Mouse (Mus musculus): ENCODE results near the gene Fam227a. TPM values are rescaled to one million over a fixed set of nuclear protein-coding genes. Genes with fewer than 3 reads are reported as not detected.

Fam227a gene
- polyA plus RNA-seq, 1 experiment from 2014 or later, result 1.6 TPM

GRCm38 (mm10) chr15:79648130-79648529 is 10.6 kb downstream of the Fam227a start:
- Histone ChIP-seq H3K27me3 (ENCODE audit: control insufficient read depth, insufficient read depth, low read length) (no peaks in the 10 kb centered on the region), H3K4me1 (ENCODE audit: control insufficient read depth, insufficient read depth, low read length) (no peaks in the 10 kb centered on the region), H3K9ac (ENCODE audit: low read depth, low read length) (no peak overlapping the region), H3K9me3 (ENCODE audit: control insufficient read depth, low read length) (no peaks in the 10 kb centered on the region), H3K36me3 (ENCODE audit: control insufficient read depth, insufficient read depth, low read length) (no peaks in the 10 kb centered on the region; the same call in 1 of the 2 replicates), H3K27ac (ENCODE audit: low read depth, low read length) (no peak overlapping the region), H3K4me3 (ENCODE audit: low read length) (no peak overlapping the region), H3K4me2 (replicated peaks; ENCODE audit: low read depth, low read length) (no peak overlapping the region)
- 85% methylated on average over 12 of the region's 12 CpGs for WGBS
- no peak for ATAC-seq (ENCODE audit: low FRiP score, low TSS enrichment)

- no peak overlapping the region for H3K27ac ChIP-seq (ENCODE audit: low read depth, low read length)
- no peak overlapping the region for H3K9ac ChIP-seq (ENCODE audit: low read depth, low read length)
- no peaks in the 10 kb centered on the region for H3K27me3 ChIP-seq (ENCODE audit: control insufficient read depth, insufficient read depth, low read length)
- no peaks in the 10 kb centered on the region; the same call in 1 of the 2 replicates for H3K36me3 ChIP-seq (ENCODE audit: control insufficient read depth, insufficient read depth, low read length)
- no peak for ATAC-seq (ENCODE audit: low FRiP score, low TSS enrichment)
- H3K4me1 ChIP-seq (ENCODE audit: control insufficient read depth, insufficient read depth, low read length), result no peaks in the 10 kb centered on the region
- 88% methylated on average over 2 of the region's 2 CpGs for WGBS
- H3K4me2 ChIP-seq (replicated peaks; ENCODE audit: low read depth, low read length), result no peak overlapping the region
- H3K4me3 ChIP-seq (ENCODE audit: low read length), result no peak overlapping the region
- H3K9me3 ChIP-seq (ENCODE audit: control insufficient read depth, low read length), result no peaks in the 10 kb centered on the region
These were observed 13.3 kb downstream of the Fam227a start for GRCm38 (mm10) chr15:79645483-79645882.

- Histone ChIP-seq H3K27ac (ENCODE audit: low read depth, low read length) (no peak overlapping the region), H3K9me3 (ENCODE audit: control insufficient read depth, low read length) (no peaks in the 10 kb centered on the region), H3K36me3 (ENCODE audit: control insufficient read depth, insufficient read depth, low read length) (0 out of 2 replicates have a peak, but pooled peaks cover 2% of the 10 kb centered on the region), H3K27me3 (ENCODE audit: control insufficient read depth, insufficient read depth, low read length) (no peaks in the 10 kb centered on the region), H3K9ac (ENCODE audit: low read depth, low read length) (no peak overlapping the region), H3K4me1 (ENCODE audit: control insufficient read depth, insufficient read depth, low read length) (no peaks in the 10 kb centered on the region), H3K4me3 (ENCODE audit: low read length) (no peak overlapping the region), H3K4me2 (replicated peaks; ENCODE audit: low read depth, low read length) (no peak overlapping the region)
- no peak for ATAC-seq (ENCODE audit: low FRiP score, low TSS enrichment)
- 61% methylated on average over 11 of the region's 12 CpGs for WGBS
These were observed 17.5 kb downstream of the Fam227a start for GRCm38 (mm10) chr15:79641135-79641817.

- Histone ChIP-seq H3K9ac (ENCODE audit: low read depth, low read length) (no peak overlapping the region), H3K27ac (ENCODE audit: low read depth, low read length) (no peak overlapping the region), H3K9me3 (ENCODE audit: control insufficient read depth, low read length) (no peaks in the 10 kb centered on the region), H3K4me2 (replicated peaks; ENCODE audit: low read depth, low read length) (no peak overlapping the region), H3K27me3 (ENCODE audit: control insufficient read depth, insufficient read depth, low read length) (no peaks in the 10 kb centered on the region), H3K36me3 (ENCODE audit: control insufficient read depth, insufficient read depth, low read length) (peaks cover 7% of the 10 kb centered on the region; the same call in 1 of the 2 replicates), H3K4me3 (ENCODE audit: low read length) (no peak overlapping the region), H3K4me1 (ENCODE audit: control insufficient read depth, insufficient read depth, low read length) (no peaks in the 10 kb centered on the region)
- 33% methylated on average over 2 of the region's 2 CpGs for WGBS
- ATAC-seq (ENCODE audit: low FRiP score, low TSS enrichment), result no peak
These were observed 28.3 kb downstream of the Fam227a start for GRCm38 (mm10) chr15:79630471-79630870.

GRCm38 (mm10) chr15:79619770-79620414 is 38.9 kb downstream of the Fam227a start:
- no peaks in the 10 kb centered on the region for H3K4me1 ChIP-seq (ENCODE audit: control insufficient read depth, insufficient read depth, low read length)
- ATAC-seq (ENCODE audit: low FRiP score, low TSS enrichment), result no peak
- 0 out of 2 replicates have a peak, but pooled peaks cover 3% of the 10 kb centered on the region for H3K36me3 ChIP-seq (ENCODE audit: control insufficient read depth, insufficient read depth, low read length)
- H3K9ac ChIP-seq (ENCODE audit: low read depth, low read length), result no peak overlapping the region
- no peak overlapping the region for H3K4me3 ChIP-seq (ENCODE audit: low read length)
- no peak overlapping the region for H3K27ac ChIP-seq (ENCODE audit: low read depth, low read length)
- H3K9me3 ChIP-seq (ENCODE audit: control insufficient read depth, low read length), result no peaks in the 10 kb centered on the region
- no peak overlapping the region for H3K4me2 ChIP-seq (replicated peaks; ENCODE audit: low read depth, low read length)
- no peaks in the 10 kb centered on the region for H3K27me3 ChIP-seq (ENCODE audit: control insufficient read depth, insufficient read depth, low read length)
- 76% methylated on average over 11 of the region's 11 CpGs for WGBS

- Histone ChIP-seq H3K4me2 (replicated peaks; ENCODE audit: low read depth, low read length) (no peak overlapping the region), H3K4me3 (ENCODE audit: low read length) (no peak overlapping the region), H3K9me3 (ENCODE audit: control insufficient read depth, low read length) (no peaks in the 10 kb centered on the region), H3K27ac (ENCODE audit: low read depth, low read length) (no peak overlapping the region), H3K27me3 (ENCODE audit: control insufficient read depth, insufficient read depth, low read length) (no peaks in the 10 kb centered on the region), H3K9ac (ENCODE audit: low read depth, low read length) (no peak overlapping the region), H3K4me1 (ENCODE audit: control insufficient read depth, insufficient read depth, low read length) (no peaks in the 10 kb centered on the region), H3K36me3 (ENCODE audit: control insufficient read depth, insufficient read depth, low read length) (0 out of 2 replicates have a peak, but pooled peaks cover 3% of the 10 kb centered on the region)
- 77% methylated on average over 7 of the region's 7 CpGs for WGBS
- no peak for ATAC-seq (ENCODE audit: low FRiP score, low TSS enrichment)
These were observed 40.3 kb downstream of the Fam227a start for GRCm38 (mm10) chr15:79618456-79618855.

- 80% methylated on average over 11 of the region's 11 CpGs for WGBS
- H3K4me1 ChIP-seq (ENCODE audit: control insufficient read depth, insufficient read depth, low read length), result no peaks in the 10 kb centered on the region
- H3K9ac ChIP-seq (ENCODE audit: low read depth, low read length), result no peak overlapping the region; the same call in 1 of the 2 replicates
- H3K4me3 ChIP-seq (ENCODE audit: low read length), result no peak overlapping the region
- ATAC-seq (ENCODE audit: low FRiP score, low TSS enrichment), result no peak
- H3K27me3 ChIP-seq (ENCODE audit: control insufficient read depth, insufficient read depth, low read length), result no peaks in the 10 kb centered on the region
- H3K4me2 ChIP-seq (replicated peaks; ENCODE audit: low read depth, low read length), result no peak overlapping the region
- no peak overlapping the region for H3K27ac ChIP-seq (ENCODE audit: low read depth, low read length)
- peaks cover 3% of the 10 kb centered on the region; the same call in 1 of the 2 replicates for H3K36me3 ChIP-seq (ENCODE audit: control insufficient read depth, insufficient read depth, low read length)
- no peaks in the 10 kb centered on the region for H3K9me3 ChIP-seq (ENCODE audit: control insufficient read depth, low read length)
These were observed 41.6 kb downstream of the Fam227a start for GRCm38 (mm10) chr15:79617135-79617534.

GRCm38 (mm10) chr15:79616729-79617128 is 42.0 kb downstream of the Fam227a start:
- peaks cover 3% of the 10 kb centered on the region; the same call in 1 of the 2 replicates for H3K36me3 ChIP-seq (ENCODE audit: control insufficient read depth, insufficient read depth, low read length)
- no peak overlapping the region for H3K4me2 ChIP-seq (replicated peaks; ENCODE audit: low read depth, low read length)
- H3K9me3 ChIP-seq (ENCODE audit: control insufficient read depth, low read length), result no peaks in the 10 kb centered on the region
- ATAC-seq (ENCODE audit: low FRiP score, low TSS enrichment), result no peak
- no peaks in the 10 kb centered on the region for H3K27me3 ChIP-seq (ENCODE audit: control insufficient read depth, insufficient read depth, low read length)
- H3K4me1 ChIP-seq (ENCODE audit: control insufficient read depth, insufficient read depth, low read length), result no peaks in the 10 kb centered on the region
- H3K4me3 ChIP-seq (ENCODE audit: low read length), result no peak overlapping the region
- no peak overlapping the region for H3K9ac ChIP-seq (ENCODE audit: low read depth, low read length)
- H3K27ac ChIP-seq (ENCODE audit: low read depth, low read length), result no peak overlapping the region
- WGBS, result 85% methylated on average over 5 of the region's 5 CpGs

GRCm38 (mm10) chr15:79615501-79615900 is 43.3 kb downstream of the Fam227a start:
- no peak overlapping the region for H3K9ac ChIP-seq (ENCODE audit: low read depth, low read length)
- WGBS, result 41% methylated on average over 7 of the region's 7 CpGs
- H3K4me3 ChIP-seq (ENCODE audit: low read length), result no peak overlapping the region
- H3K36me3 ChIP-seq (ENCODE audit: control insufficient read depth, insufficient read depth, low read length), result peaks cover 3% of the 10 kb centered on the region; the same call in 1 of the 2 replicates
- H3K4me2 ChIP-seq (replicated peaks; ENCODE audit: low read depth, low read length), result no peak overlapping the region
- no peaks in the 10 kb centered on the region for H3K9me3 ChIP-seq (ENCODE audit: control insufficient read depth, low read length)
- H3K27ac ChIP-seq (ENCODE audit: low read depth, low read length), result no peak overlapping the region
- ATAC-seq (ENCODE audit: low FRiP score, low TSS enrichment), result no peak
- no peaks in the 10 kb centered on the region for H3K27me3 ChIP-seq (ENCODE audit: control insufficient read depth, insufficient read depth, low read length)
- H3K4me1 ChIP-seq (ENCODE audit: control insufficient read depth, insufficient read depth, low read length), result no peaks in the 10 kb centered on the region

Measured in kidney, embryonic 14.5 days (tissue).